Mouse (Mus musculus) ZHBTc4 (cell line): Measurements from ENCODE around the gene Coro1a.
"Not testable (repeated sequence)": the region's sequence is repeated elsewhere in the genome, so short reads cannot be mapped to it uniquely, and the experiment has no call there.

Source experiments
- DNase-seq: peaks from one replicate; pipeline ENCODE4 v3.0.0-alpha.2; 2011; ENCODE audit warnings: low read depth, low spot score

The Coro1a gene

GRCm38 (mm10) chr7:126689021-126689420, 18.6 kb downstream of the Coro1a start:
- DNase-seq = no peak

GRCm38 (mm10) chr7:126688156-126688555, 19.4 kb downstream of the Coro1a start:
- not testable (repeated sequence) for DNase-seq

- DNase-seq = no peak
Observed at GRCm38 (mm10) chr7:126681221-126681620, 26.4 kb downstream of the Coro1a start.

- DNase-seq = no peak
Observed at GRCm38 (mm10) chr7:126679683-126680082, 27.9 kb downstream of the Coro1a start.

GRCm38 (mm10) chr7:126678545-126679341, 28.8 kb downstream of the Coro1a start:
- no peak for DNase-seq

GRCm38 (mm10) chr7:126676631-126677220, 30.9 kb downstream of the Coro1a start:
- DNase-seq = no peak

- DNase-seq = no peak
Observed at GRCm38 (mm10) chr7:126676207-126676606, 31.4 kb downstream of the Coro1a start, which contains the start of gene Sult1a1. Sult1a1 (minus strand) TSS chr7:126676432.

GRCm38 (mm10) chr7:126675104-126675503, 32.5 kb downstream of the Coro1a start:
- DNase-seq = no peak

GRCm38 (mm10) chr7:126672111-126672510, 35.5 kb downstream of the Coro1a start:
- DNase-seq = no peak

- no peak for DNase-seq
Observed at GRCm38 (mm10) chr7:126670152-126670551, 37.4 kb downstream of the Coro1a start.

- DNase-seq = no peak
Observed at GRCm38 (mm10) chr7:126668452-126668851, 39.1 kb downstream of the Coro1a start.

- DNase-seq = peak; percentile 58
Observed at GRCm38 (mm10) chr7:126667495-126668090, 40.0 kb downstream of the Coro1a start.

GRCm38 (mm10) chr7:126665269-126665668, 42.3 kb downstream of the Coro1a start:
- DNase-seq = no peak

- no peak for DNase-seq
Observed at GRCm38 (mm10) chr7:126663646-126664045, 43.9 kb downstream of the Coro1a start.

- DNase-seq = no peak
Observed at GRCm38 (mm10) chr7:126659771-126660170, 47.8 kb downstream of the Coro1a start.

- no peak for DNase-seq
Observed at GRCm38 (mm10) chr7:126657522-126657921, 50.1 kb downstream of the Coro1a start.

GRCm38 (mm10) chr7:126655695-126656094, 51.9 kb downstream of the Coro1a start:
- no peak for DNase-seq

- no peak for DNase-seq
Observed at GRCm38 (mm10) chr7:126653991-126654390, 53.6 kb downstream of the Coro1a start.

- no peak for DNase-seq
Observed at GRCm38 (mm10) chr7:126650852-126651251, 56.7 kb downstream of the Coro1a start.
